Mouse (Mus musculus): ENCODE data around the gene 9330161L09Rik.
"Not testable (repeated sequence)": the region's sequence is repeated elsewhere in the genome, so short reads cannot be mapped to it uniquely, and the experiment has no call there.

9330161L09Rik gene

DNA sequence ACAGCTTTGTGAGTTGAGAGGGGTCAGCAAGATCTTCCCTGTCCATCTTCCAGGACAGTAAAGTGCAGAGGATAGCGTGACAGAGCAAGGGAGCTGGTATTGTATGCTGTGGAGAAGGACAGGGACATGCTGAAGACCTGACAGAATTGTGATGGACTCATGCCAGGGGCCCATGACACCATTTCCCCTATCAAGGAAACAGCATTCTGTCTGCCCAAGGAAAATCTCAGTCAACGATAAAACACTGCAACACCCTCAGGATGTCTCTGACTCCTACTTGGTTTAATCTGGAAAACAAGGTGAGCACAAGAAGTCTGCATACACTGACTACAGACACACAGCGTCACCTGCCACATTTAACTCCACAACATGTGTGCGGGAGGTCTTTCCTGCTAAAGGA lies at the start of gene 9330161L09Rik:
TSS of gene 9330161L09Rik (minus strand) at position 101 of the 400 bp plus-strand sequence.
- DNase-seq (ENCODE audit: low read depth, low spot score): no peak

DNA sequence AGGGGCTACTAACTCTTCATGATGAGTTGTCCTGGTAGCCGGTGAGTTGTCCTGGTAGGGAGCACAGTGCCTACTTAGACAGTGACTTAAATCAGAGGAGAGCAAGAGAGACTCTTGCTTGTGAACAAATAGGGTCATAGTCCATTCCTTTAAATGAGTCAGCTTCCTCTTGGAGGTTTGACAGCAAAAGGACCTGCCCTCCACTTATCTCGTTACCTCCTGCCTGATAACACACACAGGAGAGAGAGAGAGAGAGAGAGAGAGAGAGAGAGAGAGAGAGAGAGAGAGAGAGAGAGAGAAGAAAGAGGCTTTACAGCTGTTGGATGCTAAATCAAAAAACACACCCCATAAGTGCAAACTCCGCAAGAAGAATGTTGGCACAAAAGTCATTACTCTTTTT lies 49.5 kb upstream of the 9330161L09Rik start, which contains the start of gene Ifi27l2b:
TSS of gene Ifi27l2b (minus strand) at position 84 of the 400 bp plus-strand sequence.
- DNase-seq (ENCODE audit: low read depth, low spot score): no peak

DNA sequence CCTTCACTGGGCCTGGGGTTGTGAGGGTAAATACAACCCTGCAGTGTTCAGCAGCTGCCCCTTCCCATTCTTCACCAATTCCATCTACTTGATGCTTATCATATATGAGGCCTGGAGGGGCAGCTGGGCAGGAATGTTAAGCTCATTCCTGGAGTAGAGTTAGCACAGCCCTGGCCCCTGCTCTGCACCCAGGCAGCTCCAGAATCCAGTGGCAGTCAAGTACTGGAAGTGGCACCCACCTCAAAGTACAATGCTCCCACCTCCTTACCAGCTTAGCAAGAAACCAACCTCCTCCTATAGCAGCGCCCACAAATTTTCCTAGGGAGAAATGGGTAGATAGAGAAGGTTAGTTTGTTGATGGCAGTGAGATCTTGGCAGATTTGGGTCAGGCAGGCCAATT lies 49.1 kb upstream of the 9330161L09Rik start:
- DNase-seq (ENCODE audit: low read depth, low spot score): not testable (repeated sequence)

DNA sequence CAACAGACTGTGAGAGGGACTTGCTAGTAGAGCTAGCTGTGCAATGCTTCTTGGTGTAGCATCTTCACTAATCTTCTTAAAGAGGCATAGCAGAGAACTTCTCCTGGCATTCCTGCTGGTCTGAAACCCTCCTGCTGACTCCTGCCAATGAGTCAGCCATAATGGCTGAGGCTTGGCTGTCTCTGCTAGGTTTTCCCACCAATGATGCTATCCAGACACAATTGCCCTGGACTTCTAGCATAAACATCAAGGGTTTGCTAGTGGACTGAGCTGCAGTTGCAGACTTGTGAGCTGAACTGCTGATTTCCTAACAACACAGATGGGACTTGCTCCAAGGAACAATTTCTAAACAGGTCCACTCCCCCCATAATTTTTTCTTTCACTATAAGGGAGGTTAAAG lies 45.7 kb upstream of the 9330161L09Rik start:
- no peak for DNase-seq (ENCODE audit: low read depth, low spot score)

DNA sequence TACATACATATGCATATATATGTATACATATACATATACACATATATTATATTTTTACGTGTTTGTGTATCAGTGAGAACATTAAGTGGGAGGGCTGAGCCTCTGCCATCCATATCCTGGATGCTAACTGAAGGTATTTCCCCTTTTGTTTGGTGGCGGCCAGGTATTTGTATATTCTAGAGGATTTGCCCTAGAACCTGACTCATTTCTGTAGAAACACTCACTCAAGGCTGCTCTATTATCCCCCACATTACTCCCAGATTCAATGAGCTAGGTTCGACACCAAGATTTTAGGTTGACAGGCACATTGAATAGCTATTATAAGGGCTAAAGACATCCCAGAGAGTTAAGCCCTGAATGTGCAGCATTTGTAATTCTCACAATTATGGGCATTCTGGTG lies 37.4 kb upstream of the 9330161L09Rik start:
- DNase-seq (ENCODE audit: low read depth, low spot score): no peak

DNA sequence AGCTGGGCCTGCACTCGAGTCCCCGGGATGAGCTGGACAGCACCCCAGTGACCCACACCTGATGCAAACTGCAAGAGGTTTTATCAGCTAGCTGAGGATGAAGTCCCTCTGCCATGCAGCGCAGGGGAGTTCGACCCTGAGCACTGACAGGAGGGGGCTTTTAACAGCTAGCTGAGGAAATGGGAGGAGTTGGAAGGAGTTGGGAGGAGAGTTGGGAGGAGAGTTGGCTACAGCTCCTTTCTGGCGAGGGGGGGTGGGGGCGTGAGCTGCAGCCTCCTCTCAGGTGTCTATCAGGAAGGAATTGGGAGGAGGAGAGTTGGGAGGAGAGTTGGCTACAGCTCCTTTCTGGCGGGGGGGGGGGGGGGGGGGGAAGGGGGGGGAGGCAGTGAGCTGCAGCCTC lies 36.6 kb upstream of the 9330161L09Rik start:
- DNase-seq (ENCODE audit: low read depth, low spot score): not testable (repeated sequence)

DNA sequence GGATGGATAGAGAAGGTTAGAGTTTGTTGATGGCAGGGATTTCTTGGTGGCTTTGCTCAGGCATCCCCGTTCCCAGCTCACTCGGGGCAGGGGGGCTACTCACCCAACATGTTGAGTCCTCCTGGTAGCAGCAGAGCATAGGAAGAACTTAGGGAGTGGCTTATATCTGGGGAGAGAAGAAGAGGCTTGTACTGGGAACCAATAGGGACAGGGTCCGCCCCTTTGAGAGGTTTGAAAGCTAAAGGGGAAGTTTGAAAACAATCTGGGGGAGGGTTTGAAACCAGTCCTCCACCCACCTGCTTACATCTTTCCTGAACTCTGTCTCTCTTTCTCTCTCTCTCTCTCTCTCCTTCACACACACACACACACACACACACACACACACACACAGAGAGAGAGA lies 35.9 kb upstream of the 9330161L09Rik start, which contains the start of gene Ifi27l2a:
TSS of gene Ifi27l2a (minus strand) at position 157 of the 400 bp plus-strand sequence.
- DNase-seq (ENCODE audit: low read depth, low spot score): no peak

DNA sequence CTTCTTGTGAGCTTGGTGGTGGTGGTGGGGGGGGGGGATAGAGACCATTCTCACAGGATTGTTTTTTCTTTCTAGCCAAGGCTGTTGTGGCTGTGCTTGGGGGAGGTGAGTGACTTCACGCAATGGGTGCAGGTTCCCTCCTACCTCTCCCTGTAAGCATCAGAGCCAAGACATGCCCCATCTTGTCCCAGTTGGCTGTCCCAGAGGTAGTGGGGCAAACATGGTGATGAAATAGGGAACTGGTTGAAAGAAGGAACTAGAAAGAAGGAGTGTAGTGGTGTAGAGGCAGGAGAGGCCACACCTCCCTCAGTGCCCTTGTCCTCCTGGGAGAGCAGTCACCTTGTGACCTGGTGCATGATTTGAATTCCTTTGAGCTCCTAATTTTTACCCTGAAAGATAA lies 30.0 kb upstream of the 9330161L09Rik start:
- DNase-seq (ENCODE audit: low read depth, low spot score): no peak

DNA sequence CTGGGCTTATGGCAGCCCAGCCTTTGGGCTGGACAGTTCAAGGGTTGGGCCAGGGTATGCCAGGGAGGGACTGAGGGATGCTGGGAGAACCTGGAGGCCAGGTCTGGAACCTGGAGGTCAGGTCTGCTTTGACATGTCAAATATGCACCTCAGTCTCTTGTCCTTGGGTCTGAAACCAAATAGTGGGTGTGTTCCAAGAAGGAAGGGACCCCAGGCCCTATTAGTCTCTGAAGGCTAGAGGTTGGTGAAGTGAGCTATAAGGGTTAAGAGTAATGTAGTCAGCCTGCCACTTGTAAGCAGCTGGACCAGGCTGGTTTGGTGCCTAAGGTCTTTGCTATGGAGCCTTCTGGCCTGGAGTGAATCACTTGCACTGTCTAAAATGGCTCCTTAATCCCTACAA lies 27.2 kb upstream of the 9330161L09Rik start:
- DNase-seq (ENCODE audit: low read depth, low spot score): no peak

DNA sequence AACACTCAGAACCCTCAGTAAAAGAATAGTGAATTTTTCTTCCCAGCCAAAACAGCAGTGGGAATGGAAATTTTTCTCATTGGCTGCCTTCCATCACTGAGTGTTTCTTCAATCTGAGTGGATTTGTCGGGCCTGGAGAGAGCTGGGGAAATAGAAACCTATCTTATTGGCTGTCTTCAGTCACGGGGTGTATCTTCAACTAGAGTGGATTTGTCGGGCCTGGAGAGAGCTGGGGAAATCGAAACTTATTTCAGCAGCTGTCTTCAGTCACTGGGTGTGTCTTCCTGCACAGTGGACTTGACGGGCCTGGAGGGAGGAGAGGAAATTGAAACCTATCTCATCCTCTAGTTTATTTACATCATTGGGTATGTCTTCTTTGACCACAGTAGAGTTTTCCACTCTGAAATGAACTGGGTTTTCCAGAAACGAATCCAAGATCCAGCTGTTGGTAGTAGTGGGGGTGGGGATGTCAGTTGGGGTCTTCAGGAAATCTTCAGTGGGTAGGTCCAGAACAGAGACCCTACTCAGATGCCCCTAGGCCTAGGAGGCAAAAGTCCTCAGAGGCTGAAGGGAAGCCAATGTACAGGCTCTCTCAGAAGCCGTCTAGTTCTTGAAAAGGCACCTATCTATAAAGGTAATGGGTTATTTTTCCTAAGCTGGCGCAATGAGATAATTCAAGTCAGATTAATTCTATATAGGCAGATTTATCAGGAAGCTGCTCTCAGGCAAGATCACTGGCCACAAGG lies 26.5 kb upstream of the 9330161L09Rik start, which contains the start of gene Ifi27:
TSS of gene Ifi27 (plus strand) at position 226 of the 746 bp plus-strand sequence.
- DNase-seq (ENCODE audit: low read depth, low spot score): no peak

DNA sequence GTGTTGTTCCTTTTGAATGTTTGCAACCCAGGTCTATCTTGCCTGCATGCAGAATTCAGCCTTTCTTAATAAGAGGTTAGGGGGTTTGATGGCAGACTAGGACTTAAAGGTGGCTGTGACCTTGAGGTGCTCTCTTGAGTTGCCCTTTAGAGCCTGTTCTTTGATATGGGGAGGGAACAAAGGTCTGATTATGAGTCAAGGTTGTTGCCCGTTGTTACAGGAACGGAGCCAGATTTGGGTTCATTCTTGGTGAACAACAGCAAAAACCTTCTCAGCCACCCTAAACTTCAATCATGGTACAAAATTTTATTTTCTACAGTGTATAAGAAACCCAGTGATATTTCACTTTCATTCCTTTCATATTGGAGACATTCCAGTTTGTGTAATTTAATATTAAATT lies 25.8 kb upstream of the 9330161L09Rik start:
- DNase-seq (ENCODE audit: low read depth, low spot score): no peak

DNA sequence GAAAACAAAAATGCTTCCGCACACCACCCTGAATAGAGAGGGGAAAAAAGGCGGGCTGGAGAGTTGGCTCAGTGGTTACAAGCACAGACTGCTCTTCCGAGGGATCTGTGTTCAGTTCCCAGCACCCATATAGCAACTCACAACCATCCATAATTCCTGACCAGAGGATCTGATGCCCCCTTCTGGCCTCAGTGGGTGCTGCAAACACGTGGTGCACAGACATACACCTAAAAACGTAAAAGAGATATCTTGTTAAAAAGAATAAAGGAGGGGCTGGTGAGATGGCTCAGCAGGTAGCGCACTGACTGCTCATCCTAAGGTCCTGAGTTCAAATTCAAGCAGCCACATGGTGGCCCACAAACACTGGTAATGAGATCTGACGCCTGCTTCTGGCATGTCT lies 19.1 kb upstream of the 9330161L09Rik start:
- no peak for DNase-seq (ENCODE audit: low read depth, low spot score)

DNA sequence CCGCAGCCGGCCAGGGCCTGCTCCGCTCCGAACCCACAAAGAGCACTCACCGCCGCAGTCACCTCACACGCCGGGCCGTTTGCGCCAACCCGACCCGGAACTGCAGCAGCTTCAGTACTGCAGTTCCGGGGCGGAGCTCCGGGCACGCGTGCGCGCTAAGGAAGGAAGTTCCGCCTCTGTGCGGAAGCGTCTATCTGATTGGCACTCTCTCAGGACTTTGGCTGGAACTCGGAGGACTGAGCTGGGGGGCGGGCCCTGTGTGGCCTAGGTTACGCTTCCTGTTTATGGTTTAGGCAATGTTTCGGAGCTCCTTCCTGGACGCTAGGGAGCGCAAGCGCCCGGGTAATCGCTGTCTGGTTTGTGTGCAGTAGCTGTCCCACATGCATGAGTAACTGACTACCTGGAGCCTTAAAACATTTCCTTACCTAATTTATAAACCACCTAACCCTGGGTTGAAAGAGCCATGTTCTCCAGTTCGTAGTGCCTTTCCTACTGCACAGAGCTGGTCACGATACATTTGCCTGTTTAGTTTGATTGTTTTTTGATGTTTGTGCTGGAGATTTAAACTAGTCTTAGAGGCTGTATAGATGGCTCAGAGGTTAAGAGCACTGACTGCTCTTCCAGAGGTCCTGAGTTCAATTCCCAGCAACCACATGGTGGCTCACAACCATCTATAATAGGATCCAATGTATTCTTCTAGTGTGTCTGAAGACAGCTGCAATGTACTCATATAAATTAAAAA lies 18.3 kb upstream of the 9330161L09Rik start, which contains the start of gene Ddx24:
TSS of gene Ddx24 (minus strand) at position 102 of the 742 bp plus-strand sequence.
- peak; percentile 97 for DNase-seq (ENCODE audit: low read depth, low spot score)

DNA sequence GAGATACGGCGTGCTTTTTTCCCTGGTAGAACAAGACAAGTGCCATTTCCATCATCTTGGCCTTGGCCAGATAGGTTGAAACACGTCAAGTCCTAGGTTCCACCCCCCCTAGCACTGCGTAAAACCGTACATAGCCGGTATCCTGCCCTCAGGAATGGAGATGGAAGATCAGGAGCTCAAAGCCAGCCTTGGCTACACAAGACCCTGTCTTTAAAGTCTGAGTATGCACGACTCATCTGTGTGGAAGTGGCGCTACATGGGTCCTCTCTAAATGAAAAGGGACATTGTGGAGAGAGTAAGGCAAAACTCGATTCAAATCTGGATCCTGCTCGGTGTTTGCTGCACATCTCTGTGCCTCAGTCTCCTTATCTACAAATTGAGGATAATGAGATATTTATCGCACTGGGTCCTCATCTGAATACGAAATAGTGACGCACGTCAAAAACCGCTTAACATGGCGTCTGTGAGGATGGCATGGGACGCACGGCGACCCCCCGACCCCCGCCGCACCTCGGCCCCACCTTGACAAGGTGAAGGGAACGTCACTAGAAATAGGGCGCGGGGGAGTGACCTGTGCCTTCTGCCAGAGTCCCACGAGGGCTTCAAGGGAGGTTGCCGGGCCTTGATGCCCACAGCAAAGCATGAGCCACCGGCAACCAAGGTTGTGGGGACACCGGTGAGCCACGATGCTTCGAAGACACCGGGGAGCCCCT lies 17.6 kb upstream of the 9330161L09Rik start:
- no peak for DNase-seq (ENCODE audit: low read depth, low spot score)

DNA sequence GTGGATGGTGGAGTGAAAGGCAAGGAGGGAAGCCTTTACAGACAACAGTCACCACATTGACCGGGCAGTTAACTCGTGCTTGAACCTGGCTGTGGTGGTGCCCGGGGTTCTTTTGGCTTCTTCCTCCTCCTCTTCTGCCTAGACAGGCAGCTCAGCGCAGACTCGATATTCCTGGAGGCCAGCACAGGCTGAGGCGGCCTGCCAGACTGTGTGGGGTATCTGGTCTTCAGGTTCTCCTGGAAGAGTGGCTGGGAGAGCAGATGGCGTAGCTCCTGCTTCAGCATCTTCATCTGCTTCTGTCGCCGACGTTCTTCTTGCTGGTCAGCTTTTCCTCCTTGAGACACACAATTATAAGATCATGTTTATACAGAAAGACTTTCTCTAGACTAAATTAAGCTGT lies 524 bp upstream of the 9330161L09Rik start:
- DNase-seq (ENCODE audit: low read depth, low spot score): no peak

DNA sequence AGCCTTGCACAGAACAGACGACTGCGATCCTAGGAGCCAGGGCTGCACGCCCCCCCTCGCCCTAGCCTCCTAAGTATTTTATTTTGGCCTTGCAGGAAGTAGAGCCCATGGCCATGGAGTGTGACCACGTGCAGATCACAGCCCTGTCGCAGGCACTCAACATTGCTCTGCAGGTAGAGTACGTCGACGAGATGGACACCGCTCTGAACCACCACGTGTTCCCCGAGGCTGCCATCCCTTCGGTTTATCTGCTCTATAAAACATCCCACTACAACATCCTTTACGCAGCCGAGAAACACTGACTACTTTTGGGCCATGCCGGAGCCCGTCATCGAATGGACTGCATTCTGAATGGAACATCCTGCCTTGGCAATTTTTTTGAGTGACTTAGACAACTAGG lies 3.5 kb downstream of the 9330161L09Rik start:
- no peak for DNase-seq (ENCODE audit: low read depth, low spot score)

DNA sequence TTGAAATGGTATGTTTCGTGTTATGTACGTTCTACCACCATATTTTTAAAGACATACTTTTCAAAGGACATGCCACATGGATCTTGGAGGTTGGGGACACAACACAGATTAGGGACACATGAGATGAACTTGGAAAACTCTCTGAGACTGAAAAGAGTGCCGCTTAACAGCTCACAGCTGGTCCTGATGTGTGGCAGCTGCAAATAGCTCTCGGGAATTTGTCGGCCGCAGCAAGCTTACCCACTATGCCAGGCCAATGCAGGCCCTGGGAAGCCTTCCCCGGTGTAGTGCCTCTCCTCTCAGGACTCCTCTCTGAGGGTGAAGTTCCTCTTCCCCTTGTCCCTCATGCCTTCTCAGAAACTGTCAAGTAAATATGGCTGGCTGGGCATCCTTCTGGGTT lies 10.9 kb downstream of the 9330161L09Rik start:
- no peak for DNase-seq (ENCODE audit: low read depth, low spot score)

DNA sequence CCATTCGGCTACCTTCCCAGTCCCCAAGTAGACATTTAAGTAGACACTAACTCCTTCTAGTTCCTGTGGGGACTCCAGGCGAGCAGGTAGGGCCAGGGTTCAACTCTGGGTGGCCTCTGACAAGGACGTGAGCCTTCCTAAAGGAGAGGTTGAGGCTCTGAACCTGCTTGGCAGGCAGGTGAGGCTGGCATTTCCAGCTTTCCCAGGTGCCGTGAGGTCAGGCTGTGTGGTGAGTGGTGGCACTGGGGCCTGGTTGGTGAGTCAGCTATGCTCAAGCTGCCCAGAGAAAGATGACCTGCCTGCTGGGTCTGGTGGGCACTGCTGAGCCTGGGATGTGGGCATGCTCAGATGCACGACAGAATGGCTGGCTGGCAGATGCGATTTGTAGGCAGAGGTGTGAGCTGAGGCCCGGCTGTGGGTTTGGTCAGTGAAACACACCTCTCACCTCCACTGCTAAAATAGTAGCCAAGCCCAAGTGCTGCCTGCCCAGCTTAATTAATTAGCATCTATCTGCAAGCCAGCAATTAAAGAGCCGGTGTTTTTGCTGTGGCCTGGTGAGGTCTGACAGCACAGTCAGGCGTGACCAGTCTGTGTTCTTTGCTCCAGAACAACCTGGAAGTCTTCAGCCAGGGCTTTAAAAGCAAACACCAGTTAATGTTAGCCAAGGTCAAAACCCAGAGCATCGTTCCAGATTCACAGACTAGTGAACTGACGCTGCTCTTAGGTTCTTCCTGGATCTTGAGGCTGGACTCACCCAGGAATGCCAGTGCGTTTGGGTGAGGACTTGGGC lies 11.9 kb downstream of the 9330161L09Rik start:
- no peak for DNase-seq (ENCODE audit: low read depth, low spot score)

DNA sequence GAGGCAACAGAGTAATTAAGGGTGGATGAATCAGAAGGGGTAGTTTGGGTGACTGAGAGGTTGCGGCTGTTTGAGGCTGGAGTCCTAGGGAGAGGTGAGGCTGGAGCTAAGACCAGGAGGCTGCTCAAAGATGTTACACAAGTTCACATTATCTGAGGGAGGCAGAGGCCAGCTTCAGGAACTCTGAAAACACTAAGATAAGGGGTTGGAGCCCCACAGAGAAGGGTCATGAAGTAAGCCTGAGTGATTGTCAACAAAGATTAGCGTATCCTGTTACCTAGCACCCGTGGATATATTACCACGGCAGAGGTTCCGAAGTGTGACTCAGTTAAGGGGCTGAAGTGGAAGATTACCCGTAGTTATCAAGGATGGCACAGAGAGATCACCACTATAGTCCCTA lies 14.1 kb downstream of the 9330161L09Rik start:
- DNase-seq (ENCODE audit: low read depth, low spot score): no peak

DNA sequence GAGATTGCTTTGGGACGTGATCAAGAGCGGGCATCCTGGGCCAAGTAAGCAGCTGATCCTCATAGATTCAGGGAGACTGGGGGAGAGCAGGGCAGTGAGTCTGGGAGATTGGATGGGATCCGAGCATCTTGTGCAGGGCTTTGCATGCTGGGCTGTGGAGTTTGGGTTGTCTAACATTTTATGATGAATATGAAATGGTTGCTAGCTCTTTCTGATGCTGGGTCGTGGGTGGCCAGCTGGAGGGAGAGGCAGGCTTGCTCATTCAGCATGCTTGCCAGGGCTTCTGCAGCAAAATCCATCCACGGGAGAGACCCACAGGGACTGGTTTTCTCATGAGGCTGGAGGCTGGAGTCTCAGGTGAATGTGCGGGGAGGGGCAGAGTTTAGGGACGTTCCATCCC lies 16.5 kb downstream of the 9330161L09Rik start:
- no peak for DNase-seq (ENCODE audit: low read depth, low spot score)

DNA sequence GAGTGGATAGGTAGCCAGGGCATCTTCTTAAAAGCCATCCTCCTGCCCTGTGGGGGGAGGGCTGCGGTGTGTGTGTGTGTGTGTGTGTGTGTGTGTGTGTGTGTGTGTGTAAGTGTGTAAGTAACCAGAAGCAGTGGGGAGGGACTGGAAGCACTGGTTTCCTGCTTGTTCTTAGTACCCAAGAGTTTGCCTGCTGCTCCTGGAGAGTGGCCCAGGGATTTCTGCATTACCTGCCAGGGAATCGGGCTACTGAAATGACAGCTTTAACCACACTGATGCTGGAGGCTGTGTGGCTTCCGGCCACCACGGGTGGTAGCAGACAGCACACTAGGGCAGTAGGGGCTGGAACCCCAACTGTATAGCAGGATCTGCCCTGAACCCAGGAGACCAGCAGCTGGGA lies 17.6 kb downstream of the 9330161L09Rik start:
- DNase-seq (ENCODE audit: low read depth, low spot score): no peak

Measured in retina, adult 2 months (tissue).